In genomic region chr10:91583204-91583603, GRCm38 (mm10) we compare ENCODE assay signal across 16 mouse cellular contexts.
"Had no signal": no experiment of that assay in that cellular context is flagged by ENCODE, and none has a peak within 500 bp of the region (broad histone marks: within the 10 kb centered on the region; RNA-seq: fewer than 3 reads in every experiment).

No protein-coding gene starts in this region.

- H3K4me3 ChIP-seq: neural tube, embryonic 12.5 days; neural tube, embryonic 13.5 days; neural tube, embryonic 15.5 days; stomach, embryonic 15.5 days had no signal

- H3K36me3 ChIP-seq: neural tube, embryonic 12.5 days; neural tube, embryonic 13.5 days; neural tube, embryonic 15.5 days; stomach, embryonic 15.5 days had no signal

- H3K9me3 ChIP-seq: neural tube, embryonic 12.5 days; neural tube, embryonic 13.5 days; neural tube, embryonic 15.5 days; stomach, embryonic 15.5 days had no signal

- DNase-seq: retina, postnatal 1 day; right cerebral cortex, adult 18-20 months; right cerebral cortex, postnatal 14 days; right cerebral cortex, postnatal 25 days; right cerebral cortex, postnatal 4 days; spleen, adult 18-20 months; thymus, adult 18-20 months; thymus, adult 2 months; thymus, postnatal 14 days; thymus, postnatal 25 days; thymus, postnatal 36 days; thymus, postnatal 4 days had no signal

- H3K9ac ChIP-seq: neural tube, embryonic 12.5 days; neural tube, embryonic 13.5 days; neural tube, embryonic 15.5 days; stomach, embryonic 15.5 days had no signal

- H3K4me1 ChIP-seq: neural tube, embryonic 12.5 days; stomach, embryonic 15.5 days had no signal

- H3K27me3 ChIP-seq: neural tube, embryonic 12.5 days; neural tube, embryonic 13.5 days; neural tube, embryonic 15.5 days; stomach, embryonic 15.5 days had no signal

- H3K4me2 ChIP-seq: neural tube, embryonic 12.5 days; neural tube, embryonic 13.5 days; neural tube, embryonic 15.5 days; stomach, embryonic 15.5 days had no signal

- H3K27ac ChIP-seq: neural tube, embryonic 12.5 days; neural tube, embryonic 13.5 days; neural tube, embryonic 15.5 days; stomach, embryonic 15.5 days had no signal
